Mouse (Mus musculus): ENCODE measurements around the gene Socs3. TPM values are rescaled to one million over a fixed set of nuclear protein-coding genes. Genes with fewer than 3 reads are reported as not detected.
A peak's percentile ranks its signal among the peaks of the same experiment; 100 is the strongest.

The Socs3 gene
- polyA plus RNA-seq (2015; fragmentation: Nextera tagmentation; extraction: Ambion mirVana), result 6.7 and 13.2 TPM in 2 replicates

- Histone ChIP-seq H3K36me3 (no peaks in the 10 kb centered on the region), H3K9me3 (replicated peaks) (no peaks in the 10 kb centered on the region), H3K4me2 (peak within 1 kb of the TSS; percentile 80), H3K9ac (replicated peaks) (peak within 1 kb of the TSS; percentile 74), H3K4me1 (peaks cover 57% of the 10 kb centered on the region), H3K27ac (replicated peaks) (peak within 1 kb of the TSS; percentile 89), H3K27me3 (replicated peaks) (peaks cover 13% of the 10 kb centered on the region), H3K4me3 (replicated peaks) (peak within 1 kb of the TSS; percentile 64)
- ATAC-seq (ENCODE audit: low FRiP score), result peak; percentile 38
- WGBS, result 12% methylated on average over 21 of the region's 21 CpGs
These were observed at the start of gene Socs3 for GRCm38 (mm10) chr11:117969945-117970872. Gene Socs3, minus strand, starts transcription at chr11:117970047.

- H3K27ac ChIP-seq (replicated peaks), result no peak overlapping the region
These were observed 48.5 kb upstream of the Socs3 start for GRCm38 (mm10) chr11:118018328-118018727.

GRCm38 (mm10) chr11:118015381-118016145, 45.7 kb upstream of the Socs3 start:
- H3K27me3 ChIP-seq (replicated peaks), result no peaks in the 10 kb centered on the region
- H3K9me3 ChIP-seq (replicated peaks), result no peaks in the 10 kb centered on the region
- no peak overlapping the region for H3K27ac ChIP-seq (replicated peaks)
- peaks cover 12% of the 10 kb centered on the region for H3K4me1 ChIP-seq
- H3K36me3 ChIP-seq, result peaks cover 23% of the 10 kb centered on the region
- 93% methylated on average over 8 of the region's 8 CpGs for WGBS
- no peak overlapping the region for H3K9ac ChIP-seq (replicated peaks)
- no peak overlapping the region for H3K4me2 ChIP-seq
- H3K4me3 ChIP-seq (replicated peaks), result no peak overlapping the region
- no peak for ATAC-seq (ENCODE audit: low FRiP score)

More at GRCm38 (mm10) chr11:118018328-118018727, 48.5 kb upstream of the Socs3 start:
- Histone ChIP-seq H3K27me3 (replicated peaks) (no peaks in the 10 kb centered on the region), H3K4me1 (no peaks in the 10 kb centered on the region), H3K4me2 (no peak overlapping the region), H3K4me3 (replicated peaks) (no peak overlapping the region), H3K36me3 (peaks cover 27% of the 10 kb centered on the region), H3K9me3 (replicated peaks) (no peaks in the 10 kb centered on the region), H3K9ac (replicated peaks) (no peak overlapping the region)
- WGBS, result 97% methylated on average over 4 of the region's 4 CpGs
- no peak for ATAC-seq (ENCODE audit: low FRiP score)

- H3K36me3 ChIP-seq, result peaks cover 17% of the 10 kb centered on the region
- H3K27me3 ChIP-seq (replicated peaks), result no peaks in the 10 kb centered on the region
- peaks cover 16% of the 10 kb centered on the region for H3K4me1 ChIP-seq
- no peaks in the 10 kb centered on the region for H3K9me3 ChIP-seq (replicated peaks)
- H3K27ac ChIP-seq (replicated peaks), result no peak overlapping the region
- 86% methylated on average over 12 of the region's 12 CpGs for WGBS
- no peak for ATAC-seq (ENCODE audit: low FRiP score)
- no peak overlapping the region for H3K4me2 ChIP-seq
- no peak overlapping the region for H3K9ac ChIP-seq (replicated peaks)
- no peak overlapping the region for H3K4me3 ChIP-seq (replicated peaks)
These were observed 44.6 kb upstream of the Socs3 start for GRCm38 (mm10) chr11:118014391-118014995.

- H3K4me2 ChIP-seq, result no peak overlapping the region
- peaks cover 27% of the 10 kb centered on the region for H3K4me1 ChIP-seq
- H3K36me3 ChIP-seq, result peaks cover 13% of the 10 kb centered on the region
- H3K27me3 ChIP-seq (replicated peaks), result no peaks in the 10 kb centered on the region
- WGBS, result 78% methylated on average over 2 of the region's 2 CpGs
- H3K9me3 ChIP-seq (replicated peaks), result no peaks in the 10 kb centered on the region
- H3K9ac ChIP-seq (replicated peaks), result no peak overlapping the region
- ATAC-seq (ENCODE audit: low FRiP score), result no peak
- no peak overlapping the region for H3K27ac ChIP-seq (replicated peaks)
- no peak overlapping the region for H3K4me3 ChIP-seq (replicated peaks)
These were observed 43.5 kb upstream of the Socs3 start for GRCm38 (mm10) chr11:118013339-118013738.

- H3K9ac ChIP-seq (replicated peaks), result no peak overlapping the region
- H3K4me2 ChIP-seq, result no peak overlapping the region
- WGBS, result 81% methylated on average over 1 of the region's 1 CpGs
- H3K4me1 ChIP-seq, result peaks cover 32% of the 10 kb centered on the region
- peaks cover 6% of the 10 kb centered on the region; the same call in 1 of the 2 replicates for H3K36me3 ChIP-seq
- no peak for ATAC-seq (ENCODE audit: low FRiP score)
- H3K27me3 ChIP-seq (replicated peaks), result no peaks in the 10 kb centered on the region
- H3K27ac ChIP-seq (replicated peaks), result no peak overlapping the region
- no peaks in the 10 kb centered on the region for H3K9me3 ChIP-seq (replicated peaks)
- no peak overlapping the region for H3K4me3 ChIP-seq (replicated peaks)
These were observed 42.7 kb upstream of the Socs3 start for GRCm38 (mm10) chr11:118012595-118012994.

GRCm38 (mm10) chr11:118009865-118010571, 40.2 kb upstream of the Socs3 start:
- ATAC-seq (ENCODE audit: low FRiP score), result no peak
- Histone ChIP-seq H3K4me1 (peaks cover 35% of the 10 kb centered on the region), H3K4me2 (no peak overlapping the region), H3K4me3 (replicated peaks) (no peak overlapping the region), H3K9ac (replicated peaks) (no peak overlapping the region), H3K27ac (replicated peaks) (no peak overlapping the region), H3K9me3 (replicated peaks) (no peaks in the 10 kb centered on the region), H3K36me3 (peaks cover 18% of the 10 kb centered on the region), H3K27me3 (replicated peaks) (no peaks in the 10 kb centered on the region)
- 54% methylated on average over 4 of the region's 4 CpGs for WGBS

- H3K27me3 ChIP-seq (replicated peaks), result no peaks in the 10 kb centered on the region
- no peak for ATAC-seq (ENCODE audit: low FRiP score)
- H3K27ac ChIP-seq (replicated peaks), result no peak overlapping the region
- H3K9ac ChIP-seq (replicated peaks), result no peak overlapping the region
- no peak overlapping the region for H3K4me2 ChIP-seq
- H3K4me1 ChIP-seq, result peaks cover 35% of the 10 kb centered on the region
- peaks cover 30% of the 10 kb centered on the region for H3K36me3 ChIP-seq
- 86% methylated on average over 8 of the region's 8 CpGs for WGBS
- no peaks in the 10 kb centered on the region for H3K9me3 ChIP-seq (replicated peaks)
- H3K4me3 ChIP-seq (replicated peaks), result no peak overlapping the region
These were observed 39.0 kb upstream of the Socs3 start for GRCm38 (mm10) chr11:118008843-118009242.

- Histone ChIP-seq H3K27me3 (replicated peaks) (no peaks in the 10 kb centered on the region), H3K4me1 (peaks cover 35% of the 10 kb centered on the region), H3K36me3 (peaks cover 36% of the 10 kb centered on the region), H3K4me3 (replicated peaks) (no peak overlapping the region), H3K4me2 (no peak overlapping the region), H3K9ac (replicated peaks) (no peak overlapping the region), H3K9me3 (replicated peaks) (no peaks in the 10 kb centered on the region), H3K27ac (replicated peaks) (no peak overlapping the region)
- no peak for ATAC-seq (ENCODE audit: low FRiP score)
- 72% methylated on average over 5 of the region's 5 CpGs for WGBS
These were observed 38.4 kb upstream of the Socs3 start for GRCm38 (mm10) chr11:118008144-118008805.

GRCm38 (mm10) chr11:118007460-118008143, 37.8 kb upstream of the Socs3 start:
- H3K4me2 ChIP-seq, result no peak overlapping the region
- no peaks in the 10 kb centered on the region for H3K9me3 ChIP-seq (replicated peaks)
- peaks cover 41% of the 10 kb centered on the region for H3K36me3 ChIP-seq
- H3K27me3 ChIP-seq (replicated peaks), result no peaks in the 10 kb centered on the region
- no peak overlapping the region for H3K27ac ChIP-seq (replicated peaks)
- H3K4me3 ChIP-seq (replicated peaks), result no peak overlapping the region
- ATAC-seq (ENCODE audit: low FRiP score), result no peak
- H3K9ac ChIP-seq (replicated peaks), result no peak overlapping the region
- 70% methylated on average over 8 of the region's 8 CpGs for WGBS
- peaks cover 35% of the 10 kb centered on the region for H3K4me1 ChIP-seq

Data from neural tube, embryonic 15.5 days (tissue).